Mouse (Mus musculus) small intestine, adult 2 months (tissue): ENCODE data around the gene Tmem219.
A peak's percentile ranks its signal among the peaks of the same experiment; 100 is the strongest.

Experiments used
- CTCF ChIP-seq: fragments of 200-500 bp; IDR thresholded peaks from 2 replicates; pipeline ENCODE4 v1.5.1; 2012; ENCODE audit warnings: low read depth, mild to moderate bottlenecking, control low read depth, inconsistent platforms, low read length, moderate library complexity, mixed read lengths; ENCODE audit not compliant: insufficient replicate concordance, insufficient read length; ENCODE audit errors: extremely low read depth
- POLR2A ChIP-seq: fragments of 200-500 bp; IDR thresholded peaks from 2 replicates; pipeline ENCODE4 v1.6.1; 2012; ENCODE audit warnings: low read depth, mild to moderate bottlenecking, control low read depth, inconsistent platforms, low read length, moderate library complexity

DNA sequence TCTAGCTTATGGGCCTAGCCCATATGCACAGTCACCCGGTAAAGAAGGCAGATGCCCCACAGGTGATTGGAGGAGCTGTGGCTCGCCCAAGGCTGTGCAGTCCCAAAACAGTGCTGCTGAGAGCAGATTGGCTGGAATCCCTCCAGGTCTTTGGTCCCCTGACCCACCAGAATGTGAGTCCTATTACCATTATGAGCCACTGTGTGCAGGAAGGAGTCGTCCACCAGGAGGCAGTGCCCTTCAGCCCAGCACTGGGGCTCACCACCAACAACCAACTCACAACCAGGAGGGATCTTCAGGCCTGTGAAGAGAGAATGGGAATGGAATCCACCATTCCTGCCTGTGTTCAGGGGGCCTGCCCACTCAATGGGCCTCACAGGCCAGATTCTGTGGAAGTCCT is 23.8 kb upstream of the Tmem219 start:
- TF ChIP-seq CTCF (peak; percentile 61; the same call in 1 of the 2 replicates), POLR2A (no peak)
